Mouse (Mus musculus) splenic B cell, adult 2 months (primary cell): ENCODE measurements around the gene Zic1.

ENCODE experiments used
- DNase-seq: peaks from one replicate; pipeline ENCODE4 v3.0.0-alpha.2; 2011; ENCODE audit warnings: low read depth, low spot score
- H3K27me3 ChIP-seq: 2 replicates; pipeline ENCODE4 v1.6.1; 2012; ENCODE audit warnings: mild to moderate bottlenecking, low read length, moderate library complexity, mixed read lengths; ENCODE audit not compliant: control insufficient read depth, poor library complexity, insufficient read depth, severe bottlenecking
- H3K36me3 ChIP-seq: 2 replicates; pipeline ENCODE4 v1.6.1; 2012; ENCODE audit warnings: mild to moderate bottlenecking, low read length, moderate library complexity, mixed read lengths; ENCODE audit not compliant: control insufficient read depth, poor library complexity, insufficient read depth, severe bottlenecking

Zic1 gene

GRCm38 (mm10) chr9:91379300-91379635 is 13.7 kb upstream of the Zic1 start:
- DNase-seq: no peak
- Histone ChIP-seq H3K27me3 (peaks cover 3% of the 10 kb centered on the region; the same call in 1 of the 2 replicates), H3K36me3 (no peaks in the 10 kb centered on the region)

- H3K27me3 ChIP-seq: peaks cover 3% of the 10 kb centered on the region; the same call in 1 of the 2 replicates
- no peak for DNase-seq
- H3K36me3 ChIP-seq: no peaks in the 10 kb centered on the region
Measured at GRCm38 (mm10) chr9:91378411-91379299, 13.0 kb upstream of the Zic1 start.

GRCm38 (mm10) chr9:91377873-91378150 is 12.2 kb upstream of the Zic1 start:
- Histone ChIP-seq H3K36me3 (no peaks in the 10 kb centered on the region), H3K27me3 (peaks cover 3% of the 10 kb centered on the region; the same call in 1 of the 2 replicates)
- no peak for DNase-seq

GRCm38 (mm10) chr9:91377036-91377872 is 11.6 kb upstream of the Zic1 start:
- no peak for DNase-seq
- H3K27me3 ChIP-seq: peaks cover 2% of the 10 kb centered on the region; the same call in 1 of the 2 replicates
- no peaks in the 10 kb centered on the region for H3K36me3 ChIP-seq

- no peaks in the 10 kb centered on the region for H3K36me3 ChIP-seq
- DNase-seq: no peak
- H3K27me3 ChIP-seq: no peaks in the 10 kb centered on the region; the same call in 1 of the 2 replicates
Measured at GRCm38 (mm10) chr9:91374665-91375064, 9.1 kb upstream of the Zic1 start.

GRCm38 (mm10) chr9:91373811-91374575 is 8.4 kb upstream of the Zic1 start:
- DNase-seq: no peak
- no peaks in the 10 kb centered on the region for H3K36me3 ChIP-seq
- H3K27me3 ChIP-seq: no peaks in the 10 kb centered on the region; the same call in 1 of the 2 replicates

- Histone ChIP-seq H3K36me3 (no peaks in the 10 kb centered on the region), H3K27me3 (no peaks in the 10 kb centered on the region; the same call in 1 of the 2 replicates)
- DNase-seq: no peak
Measured at GRCm38 (mm10) chr9:91371608-91372007, 6.0 kb upstream of the Zic1 start.

GRCm38 (mm10) chr9:91371011-91371410 is 5.4 kb upstream of the Zic1 start:
- Histone ChIP-seq H3K36me3 (no peaks in the 10 kb centered on the region), H3K27me3 (no peaks in the 10 kb centered on the region)
- no peak for DNase-seq

GRCm38 (mm10) chr9:91370191-91370708 is 4.6 kb upstream of the Zic1 start:
- H3K27me3 ChIP-seq: no peaks in the 10 kb centered on the region
- H3K36me3 ChIP-seq: no peaks in the 10 kb centered on the region
- DNase-seq: no peak

- no peaks in the 10 kb centered on the region for H3K36me3 ChIP-seq
- no peak for DNase-seq
- no peaks in the 10 kb centered on the region for H3K27me3 ChIP-seq
Measured at GRCm38 (mm10) chr9:91369293-91369991, 3.8 kb upstream of the Zic1 start.

- Histone ChIP-seq H3K36me3 (no peaks in the 10 kb centered on the region), H3K27me3 (no peaks in the 10 kb centered on the region)
- no peak for DNase-seq
Measured at GRCm38 (mm10) chr9:91368946-91369292, 3.3 kb upstream of the Zic1 start.

GRCm38 (mm10) chr9:91368150-91368549 is 2.5 kb upstream of the Zic1 start:
- Histone ChIP-seq H3K27me3 (no peaks in the 10 kb centered on the region), H3K36me3 (no peaks in the 10 kb centered on the region)
- DNase-seq: no peak

GRCm38 (mm10) chr9:91366999-91367811 is 1.6 kb upstream of the Zic1 start:
- Histone ChIP-seq H3K36me3 (no peaks in the 10 kb centered on the region), H3K27me3 (no peaks in the 10 kb centered on the region)
- DNase-seq: no peak
